23 mouse cellular contexts compared by ENCODE assay signal in genomic region chr8:47650853-47651252, GRCm38 (mm10). TPM values are rescaled to one million over a fixed set of nuclear protein-coding genes. Genes with fewer than 3 reads are reported as not detected.
DNase-seq lines count a peak whose midpoint lies in the region; ATAC-seq lines count a peak whose summit lies in the region.
"Had no signal": no experiment of that assay in that cellular context is flagged by ENCODE, and none has a peak within 500 bp of the region (broad histone marks: within the 10 kb centered on the region; RNA-seq: fewer than 3 reads in every experiment).

No protein-coding gene starts in this region.

- no peak overlapping the region for H3K9ac ChIP-seq in kidney, embryonic 16.5 days (replicated peaks; ENCODE audit: low read length)
- H3K9ac ChIP-seq: embryonic facial prominence, embryonic 13.5 days; forebrain, embryonic 12.5 days; forebrain, embryonic 15.5 days; hindbrain, embryonic 12.5 days; hindbrain, embryonic 15.5 days had no signal

- 61% methylated on average over 4 of the region's 4 CpGs for WGBS in kidney, embryonic 16.5 days

- H3K27ac ChIP-seq in kidney, embryonic 16.5 days (ENCODE audit: low read length), result no peak overlapping the region; the same call in 1 of the 2 replicates
- H3K27ac ChIP-seq: embryonic facial prominence, embryonic 10.5 days; embryonic facial prominence, embryonic 13.5 days; forebrain, embryonic 12.5 days; forebrain, embryonic 15.5 days; hindbrain, embryonic 12.5 days; hindbrain, embryonic 15.5 days had no signal

- no peak overlapping the region for H3K4me2 ChIP-seq in kidney, embryonic 16.5 days (replicated peaks; ENCODE audit: low read depth, low read length)
- H3K4me2 ChIP-seq: embryonic facial prominence, embryonic 13.5 days; forebrain, embryonic 12.5 days; forebrain, embryonic 15.5 days; heart, embryonic 11.5 days; hindbrain, embryonic 12.5 days; hindbrain, embryonic 15.5 days had no signal

- H3K27me3 ChIP-seq in kidney, embryonic 16.5 days (ENCODE audit: insufficient read depth, low read length), result no peaks in the 10 kb centered on the region
- H3K27me3 ChIP-seq: embryonic facial prominence, embryonic 13.5 days; forebrain, embryonic 12.5 days; forebrain, embryonic 15.5 days; hindbrain, embryonic 12.5 days; hindbrain, embryonic 15.5 days had no signal

- peaks cover 10% of the 10 kb centered on the region; the same call in 1 of the 2 replicates for H3K9me3 ChIP-seq in kidney, embryonic 16.5 days (ENCODE audit: low read length)
- H3K9me3 ChIP-seq: forebrain, embryonic 15.5 days had no signal

- ATAC-seq in kidney, embryonic 16.5 days (ENCODE audit: low FRiP score, low TSS enrichment), result peak; percentile 65; the same call in 1 of the 2 replicates
- ATAC-seq: CD4-positive, CD25-positive, alpha-beta regulatory T cell, adult 4 months; forebrain, embryonic 15.5 days had no signal

- DNase-seq in kidney, postnatal 36 days, result no peak
- peak; percentile 12 for DNase-seq in R1 (ENCODE audit: low read depth, low spot score)
- DNase-seq in embryo, embryonic 9.5 days (ENCODE audit: extremely low spot score), result peak; percentile 12
- DNase-seq in layer of hippocampus, adult 9-11 months, result no peak
- DNase-seq in ovary, postnatal 36 days (ENCODE audit: low spot score), result no peak
- DNase-seq: adrenal gland, adult 2 months; adrenal gland, postnatal 14 days; cerebellum, adult 11 months; cerebellum, adult 2 months; cerebellum, adult 9-11 months; cerebellum, postnatal 25 days; gastrocnemius, postnatal 10 days; gastrocnemius, postnatal 36 days had no signal

- H3K36me3 ChIP-seq in kidney, embryonic 16.5 days (ENCODE audit: insufficient read depth, low read length), result no peaks in the 10 kb centered on the region
- H3K36me3 ChIP-seq: embryonic facial prominence, embryonic 10.5 days; embryonic facial prominence, embryonic 13.5 days; forebrain, embryonic 12.5 days; forebrain, embryonic 15.5 days; hindbrain, embryonic 12.5 days; hindbrain, embryonic 15.5 days had no signal

- peaks cover 3% of the 10 kb centered on the region; the same call in 1 of the 2 replicates for H3K4me1 ChIP-seq in kidney, embryonic 16.5 days (ENCODE audit: insufficient read depth, low read length)
- H3K4me1 ChIP-seq: embryonic facial prominence, embryonic 10.5 days; embryonic facial prominence, embryonic 13.5 days; forebrain, embryonic 12.5 days; forebrain, embryonic 15.5 days; hindbrain, embryonic 12.5 days; hindbrain, embryonic 15.5 days had no signal

- no peak overlapping the region for H3K4me3 ChIP-seq in kidney, embryonic 16.5 days (ENCODE audit: low read length)
- H3K4me3 ChIP-seq: embryonic facial prominence, embryonic 10.5 days; embryonic facial prominence, embryonic 13.5 days; erythroblast, embryonic 14.5 days; forebrain, embryonic 12.5 days; forebrain, embryonic 15.5 days; hindbrain, embryonic 12.5 days; hindbrain, embryonic 15.5 days had no signal

RNA-seq across cellular contexts. Expression of gene Ing2, which starts 24.5 kb away (rescaled TPM):
- polyA plus RNA-seq in kidney, embryonic 16.5 days (2015; fragmentation: Nextera tagmentation; extraction: Ambion mirVana), result 9.9 and 11.6 TPM in 2 replicates

Comparison
In these comparisons a context has a peak if more than half of its experiments do, and no peak if none do; other contexts are left out.
1. DNase-seq: peak in R1 (single experiment) and embryo, embryonic 9.5 days (single experiment); none in kidney, postnatal 36 days (0 of 2), layer of hippocampus, adult 9-11 months (single experiment) and ovary, postnatal 36 days (single experiment).